Mouse (Mus musculus): ENCODE measurements around the gene Cenpv. TPM values are rescaled to one million over a fixed set of nuclear protein-coding genes. Genes with fewer than 3 reads are reported as not detected.

The Cenpv gene
- polyA plus RNA-seq, 1 experiment from 2014 or later = 25.4 TPM

DNA sequence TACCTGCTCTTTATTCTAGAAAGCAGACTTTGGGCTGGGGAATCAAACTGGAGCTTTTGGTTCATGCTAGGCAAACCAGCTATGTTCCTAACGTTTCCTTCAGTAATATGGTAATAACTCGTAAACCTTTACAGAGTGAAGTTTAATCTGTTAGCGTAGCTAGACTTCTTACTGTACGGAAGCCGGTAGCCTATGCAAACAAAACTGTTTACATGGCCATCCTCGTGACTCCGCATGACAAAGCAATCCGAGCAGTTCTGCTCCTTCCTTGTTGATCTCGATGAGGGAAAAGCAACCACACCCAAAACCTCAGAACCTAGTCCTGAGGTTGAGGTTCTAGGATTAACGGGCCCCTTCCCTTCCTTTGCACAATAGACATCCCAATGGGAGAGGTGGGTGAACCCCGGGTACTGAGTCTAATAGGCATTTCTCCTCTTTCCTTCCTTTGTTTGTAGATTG lies 11.2 kb upstream of the Cenpv start:
- no peaks in the 10 kb centered on the region for H3K27me3 ChIP-seq (replicated peaks; ENCODE audit: low read depth, poor library complexity, severe bottlenecking)

DNA sequence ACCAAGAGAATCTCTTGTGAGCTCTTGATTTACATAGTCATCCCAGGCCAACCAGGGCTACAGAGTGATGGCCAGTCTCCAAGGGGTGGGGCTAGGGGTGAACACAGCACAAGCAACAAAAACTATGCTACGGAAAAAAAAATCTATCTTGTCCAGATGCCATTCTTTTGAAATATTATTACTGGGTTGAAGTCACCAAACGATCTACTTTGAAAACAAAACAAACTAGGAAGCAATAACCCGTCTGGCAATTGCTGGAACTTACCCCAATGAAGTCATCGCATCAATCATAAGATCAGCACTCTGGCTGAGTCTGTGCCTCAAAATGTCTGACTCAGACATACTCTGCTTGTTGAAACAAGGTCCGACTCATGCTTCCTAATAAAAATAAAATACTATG lies 10.7 kb upstream of the Cenpv start:
- Histone ChIP-seq H3K4me1 (peaks cover 26% of the 10 kb centered on the region), H3K4me3 (peak overlapping the region; percentile 77), H3K9me3 (no peaks in the 10 kb centered on the region), H3K36me3 (replicated peaks) (peaks cover 22% of the 10 kb centered on the region), H3K27ac (replicated peaks) (peak overlapping the region; percentile 100), H3K27me3 (replicated peaks; ENCODE audit: low read depth, poor library complexity, severe bottlenecking) (no peaks in the 10 kb centered on the region)
- DNase-seq (ENCODE audit: low spot score) = no peak
- WGBS = 36% methylated on average over 5 of the region's 5 CpGs

More for the DNA sequence above, 11.2 kb upstream of the Cenpv start:
- Histone ChIP-seq H3K4me1 (peaks cover 28% of the 10 kb centered on the region), H3K9me3 (no peaks in the 10 kb centered on the region), H3K36me3 (replicated peaks) (peaks cover 27% of the 10 kb centered on the region), H3K27ac (replicated peaks) (peak overlapping the region; percentile 100), H3K4me3 (peak overlapping the region; percentile 77)
- no peak for DNase-seq (ENCODE audit: low spot score)
- WGBS = 8% methylated on average over 11 of the region's 11 CpGs

DNA sequence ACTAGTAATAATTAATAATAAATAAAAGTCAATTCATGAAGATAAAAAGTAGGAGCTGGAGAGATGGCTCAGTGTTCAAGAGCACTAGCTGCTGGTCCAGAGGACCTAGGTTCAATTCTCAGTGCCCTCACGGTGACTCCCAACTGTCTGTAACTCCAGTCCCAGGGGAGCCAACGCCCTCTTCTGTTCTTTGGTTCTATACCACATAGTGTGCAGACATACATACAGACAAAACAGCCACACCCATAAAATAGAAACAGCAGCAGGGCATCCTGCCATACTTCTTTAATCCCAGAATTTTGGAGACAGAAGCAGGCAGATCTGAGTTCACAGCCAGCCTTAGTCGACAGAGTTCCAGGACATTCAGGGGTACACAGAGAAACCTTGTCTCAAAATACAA lies 4.9 kb upstream of the Cenpv start:
- no peak overlapping the region for H3K4me3 ChIP-seq
- H3K27me3 ChIP-seq (replicated peaks; ENCODE audit: low read depth, poor library complexity, severe bottlenecking) = peaks cover 27% of the 10 kb centered on the region
- no peak overlapping the region for H3K27ac ChIP-seq (replicated peaks)
- peaks cover 9% of the 10 kb centered on the region for H3K4me1 ChIP-seq
- DNase-seq (ENCODE audit: low spot score) = no peak
- no peaks in the 10 kb centered on the region for H3K9me3 ChIP-seq
- no peaks in the 10 kb centered on the region for H3K36me3 ChIP-seq (replicated peaks)
- WGBS = 90% methylated on average over 3 of the region's 3 CpGs

DNA sequence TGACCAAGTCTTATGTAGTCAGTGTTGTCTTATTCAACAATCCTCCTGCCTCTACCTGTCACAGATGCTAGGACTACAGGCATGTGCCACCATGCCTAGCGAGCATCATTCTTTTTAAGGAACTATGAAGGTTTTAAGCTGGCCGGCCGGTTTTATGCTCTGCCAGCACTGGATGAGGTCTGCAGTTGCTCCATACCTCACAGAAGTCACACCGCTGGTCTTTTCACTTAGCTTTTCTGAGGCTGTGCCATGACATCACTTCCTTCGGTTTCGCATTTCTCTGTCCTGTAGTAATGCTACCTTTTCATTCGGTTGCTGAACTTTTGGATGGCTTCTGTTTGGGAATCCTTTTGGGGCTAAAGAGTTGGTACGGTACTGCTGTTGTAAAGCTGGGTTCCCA lies 2.5 kb upstream of the Cenpv start:
- H3K36me3 ChIP-seq (replicated peaks) = no peaks in the 10 kb centered on the region
- no peak overlapping the region for H3K27ac ChIP-seq (replicated peaks)
- no peak for DNase-seq (ENCODE audit: low spot score)
- H3K9me3 ChIP-seq = no peaks in the 10 kb centered on the region
- no peak overlapping the region for H3K4me3 ChIP-seq
- 78% methylated on average over 8 of the region's 8 CpGs for WGBS
- H3K4me1 ChIP-seq = peaks cover 18% of the 10 kb centered on the region
- H3K27me3 ChIP-seq (replicated peaks; ENCODE audit: low read depth, poor library complexity, severe bottlenecking) = peaks cover 41% of the 10 kb centered on the region

- Histone ChIP-seq H3K4me3 (no peak overlapping the region), H3K9me3 (no peaks in the 10 kb centered on the region), H3K36me3 (replicated peaks) (no peaks in the 10 kb centered on the region), H3K27ac (replicated peaks) (no peak overlapping the region), H3K4me1 (peaks cover 18% of the 10 kb centered on the region), H3K27me3 (replicated peaks; ENCODE audit: low read depth, poor library complexity, severe bottlenecking) (peaks cover 41% of the 10 kb centered on the region)
- 68% methylated on average over 2 of the region's 2 CpGs for WGBS
- no peak for DNase-seq (ENCODE audit: low spot score)
Measured at GRCm38 (mm10) chr11:62540969-62541368, 1.9 kb upstream of the Cenpv start.

DNA sequence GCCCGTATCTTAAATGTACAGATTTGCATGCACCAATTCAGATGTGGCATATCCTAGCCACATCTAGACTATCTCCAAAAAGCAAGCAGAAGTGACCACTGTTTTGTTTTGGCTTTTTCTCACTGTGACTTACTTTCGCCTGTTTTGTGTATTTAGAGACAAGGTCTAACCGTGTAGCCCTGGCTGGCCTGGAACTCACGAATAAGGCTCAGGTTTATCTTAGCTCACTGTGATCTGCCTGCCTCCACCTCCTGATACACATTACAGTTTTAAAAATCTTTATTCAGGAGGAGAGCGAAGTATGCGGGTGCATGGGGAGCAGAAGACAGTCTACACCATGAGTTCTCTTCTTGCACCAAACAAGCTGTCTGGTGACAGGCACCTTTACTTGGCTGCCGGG lies 1.1 kb upstream of the Cenpv start:
- WGBS = 81% methylated on average over 7 of the region's 7 CpGs

GRCm38 (mm10) chr11:62538321-62539088 lies 556 bp downstream of the Cenpv start:
- no peaks in the 10 kb centered on the region for H3K9me3 ChIP-seq
- H3K4me1 ChIP-seq = peaks cover 24% of the 10 kb centered on the region
- peaks cover 8% of the 10 kb centered on the region for H3K36me3 ChIP-seq (replicated peaks)
- peak overlapping the region; percentile 93 for H3K27ac ChIP-seq (replicated peaks)
- peak overlapping the region; percentile 87 for H3K4me3 ChIP-seq
- WGBS = under 1% methylated on average over 73 of the region's 73 CpGs
- DNase-seq (ENCODE audit: low spot score) = peak; percentile 75
- peaks cover 41% of the 10 kb centered on the region for H3K27me3 ChIP-seq (replicated peaks; ENCODE audit: low read depth, poor library complexity, severe bottlenecking)

More for the DNA sequence above, 1.1 kb upstream of the Cenpv start:
- Histone ChIP-seq H3K9me3 (no peaks in the 10 kb centered on the region), H3K4me3 (no peak overlapping the region), H3K36me3 (replicated peaks) (peaks cover 6% of the 10 kb centered on the region), H3K27ac (replicated peaks) (no peak overlapping the region), H3K4me1 (peaks cover 18% of the 10 kb centered on the region), H3K27me3 (replicated peaks; ENCODE audit: low read depth, poor library complexity, severe bottlenecking) (peaks cover 41% of the 10 kb centered on the region)
- DNase-seq (ENCODE audit: low spot score) = no peak

- Histone ChIP-seq H3K4me3 (peak overlapping the region; percentile 87), H3K36me3 (replicated peaks) (peaks cover 14% of the 10 kb centered on the region), H3K9me3 (no peaks in the 10 kb centered on the region), H3K4me1 (peaks cover 24% of the 10 kb centered on the region), H3K27me3 (replicated peaks; ENCODE audit: low read depth, poor library complexity, severe bottlenecking) (peaks cover 41% of the 10 kb centered on the region), H3K27ac (replicated peaks) (no peak overlapping the region)
- no peak for DNase-seq (ENCODE audit: low spot score)
- 37% methylated on average over 7 of the region's 7 CpGs for WGBS
Measured at GRCm38 (mm10) chr11:62537590-62537989, 1.5 kb downstream of the Cenpv start.

- Histone ChIP-seq H3K27ac (replicated peaks) (no peak overlapping the region), H3K4me1 (peaks cover 24% of the 10 kb centered on the region), H3K9me3 (no peaks in the 10 kb centered on the region), H3K36me3 (replicated peaks) (peaks cover 19% of the 10 kb centered on the region), H3K4me3 (no peak overlapping the region), H3K27me3 (replicated peaks; ENCODE audit: low read depth, poor library complexity, severe bottlenecking) (peaks cover 41% of the 10 kb centered on the region)
- no peak for DNase-seq (ENCODE audit: low spot score)
- 85% methylated on average over 8 of the region's 8 CpGs for whole genome bisulfite sequencing
Measured at GRCm38 (mm10) chr11:62537089-62537488, 2.0 kb downstream of the Cenpv start.

DNA sequence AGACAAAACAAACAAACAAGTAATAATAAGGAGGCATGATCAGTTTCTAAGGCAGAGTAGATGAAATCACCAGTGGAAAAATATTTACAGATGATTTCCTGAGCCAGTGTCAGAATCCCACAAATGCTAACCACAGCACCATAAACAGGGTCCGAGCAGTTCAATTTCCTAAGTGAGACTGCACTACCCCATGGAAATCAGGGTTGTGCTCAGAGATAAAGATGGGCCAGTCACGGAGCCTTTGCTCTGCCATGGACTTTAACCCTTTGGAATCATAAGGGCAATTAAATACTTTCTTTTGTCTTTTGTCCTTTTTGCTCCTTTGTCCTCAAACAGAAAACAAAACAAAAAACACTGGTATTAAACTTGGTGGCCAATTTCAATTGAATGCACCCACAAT lies 16.8 kb downstream of the Cenpv start:
- Histone ChIP-seq H3K36me3 (replicated peaks) (peaks cover 10% of the 10 kb centered on the region), H3K27me3 (replicated peaks; ENCODE audit: low read depth, poor library complexity, severe bottlenecking) (no peaks in the 10 kb centered on the region), H3K4me1 (peaks cover 28% of the 10 kb centered on the region), H3K27ac (replicated peaks) (no peak overlapping the region), H3K4me3 (no peak overlapping the region), H3K9me3 (no peaks in the 10 kb centered on the region)
- WGBS = 71% methylated on average over 2 of the region's 2 CpGs
- DNase-seq (ENCODE audit: low spot score) = no peak

GRCm38 (mm10) chr11:62518991-62519390 lies 20.1 kb downstream of the Cenpv start:
- Histone ChIP-seq H3K27ac (replicated peaks) (peak overlapping the region; percentile 54), H3K36me3 (replicated peaks) (no peaks in the 10 kb centered on the region), H3K4me3 (no peak overlapping the region), H3K27me3 (replicated peaks; ENCODE audit: low read depth, poor library complexity, severe bottlenecking) (no peaks in the 10 kb centered on the region), H3K9me3 (no peaks in the 10 kb centered on the region), H3K4me1 (peaks cover 14% of the 10 kb centered on the region)
- DNase-seq (ENCODE audit: low spot score) = peak; percentile 47
- 31% methylated on average over 2 of the region's 2 CpGs for WGBS

GRCm38 (mm10) chr11:62513311-62513710 lies 25.8 kb downstream of the Cenpv start:
- no peak for DNase-seq (ENCODE audit: low spot score)
- H3K9me3 ChIP-seq = no peaks in the 10 kb centered on the region
- peaks cover 5% of the 10 kb centered on the region; the same call in 1 of the 2 replicates for H3K4me1 ChIP-seq
- H3K27ac ChIP-seq (replicated peaks) = no peak overlapping the region
- no peak overlapping the region for H3K4me3 ChIP-seq
- H3K36me3 ChIP-seq (replicated peaks) = peaks cover 9% of the 10 kb centered on the region
- no peaks in the 10 kb centered on the region for H3K27me3 ChIP-seq (replicated peaks; ENCODE audit: low read depth, poor library complexity, severe bottlenecking)
- WGBS = 82% methylated on average over 6 of the region's 6 CpGs

- Histone ChIP-seq H3K9me3 (no peaks in the 10 kb centered on the region), H3K36me3 (replicated peaks) (peaks cover 9% of the 10 kb centered on the region), H3K27ac (replicated peaks) (no peak overlapping the region), H3K27me3 (replicated peaks; ENCODE audit: low read depth, poor library complexity, severe bottlenecking) (no peaks in the 10 kb centered on the region), H3K4me1 (peaks cover 1% of the 10 kb centered on the region; the same call in 1 of the 2 replicates), H3K4me3 (no peak overlapping the region)
- 88% methylated on average over 8 of the region's 8 CpGs for WGBS
- no peak for DNase-seq (ENCODE audit: low spot score)
Measured at GRCm38 (mm10) chr11:62512529-62513080, 26.5 kb downstream of the Cenpv start.

Measured in embryonic facial prominence, embryonic 10.5 days (tissue).